Mouse (Mus musculus): ENCODE data around the gene Adcy1.
A peak's percentile ranks its signal among the peaks of the same experiment; 100 is the strongest.

The Adcy1 gene

GRCm38 (mm10) chr11:7136246-7136855 is 73.1 kb downstream of the Adcy1 start:
- DNase-seq (ENCODE audit: low read depth) = no peak

- no peak for DNase-seq (ENCODE audit: low read depth)
Measured at GRCm38 (mm10) chr11:7138370-7138769, 75.1 kb downstream of the Adcy1 start.

GRCm38 (mm10) chr11:7140449-7140848 is 77.2 kb downstream of the Adcy1 start:
- peak; percentile 41 for DNase-seq (ENCODE audit: low read depth)

- DNase-seq (ENCODE audit: low read depth) = no peak
Measured at GRCm38 (mm10) chr11:7142725-7143124, 79.4 kb downstream of the Adcy1 start.

GRCm38 (mm10) chr11:7144369-7144768 is 81.1 kb downstream of the Adcy1 start:
- DNase-seq (ENCODE audit: low read depth) = peak; percentile 27

- peak; percentile 77 for DNase-seq (ENCODE audit: low read depth)
Measured at GRCm38 (mm10) chr11:7145221-7145620, 81.9 kb downstream of the Adcy1 start.

- DNase-seq (ENCODE audit: low read depth) = no peak
Measured at GRCm38 (mm10) chr11:7147536-7147935, 84.2 kb downstream of the Adcy1 start.

- DNase-seq (ENCODE audit: low read depth) = no peak
Measured at GRCm38 (mm10) chr11:7147945-7148344, 84.7 kb downstream of the Adcy1 start.

GRCm38 (mm10) chr11:7149471-7149870 is 86.2 kb downstream of the Adcy1 start:
- no peak for DNase-seq (ENCODE audit: low read depth)

GRCm38 (mm10) chr11:7150511-7150910 is 87.2 kb downstream of the Adcy1 start:
- no peak for DNase-seq (ENCODE audit: low read depth)

GRCm38 (mm10) chr11:7152371-7152770 is 89.1 kb downstream of the Adcy1 start:
- no peak for DNase-seq (ENCODE audit: low read depth)

- no peak for DNase-seq (ENCODE audit: low read depth)
Measured at GRCm38 (mm10) chr11:7153081-7153480, 89.8 kb downstream of the Adcy1 start.

- no peak for DNase-seq (ENCODE audit: low read depth)
Measured at GRCm38 (mm10) chr11:7156427-7156826, 93.1 kb downstream of the Adcy1 start.

GRCm38 (mm10) chr11:7158196-7158595 is 94.9 kb downstream of the Adcy1 start:
- no peak for DNase-seq (ENCODE audit: low read depth)

GRCm38 (mm10) chr11:7160146-7160545 is 96.9 kb downstream of the Adcy1 start:
- no peak for DNase-seq (ENCODE audit: low read depth)

- DNase-seq (ENCODE audit: low read depth) = peak; percentile 6
Measured at GRCm38 (mm10) chr11:7160637-7161101, 97.4 kb downstream of the Adcy1 start.

GRCm38 (mm10) chr11:7161502-7162174 is 98.3 kb downstream of the Adcy1 start:
- peak; percentile 62 for DNase-seq (ENCODE audit: low read depth)

- DNase-seq (ENCODE audit: low read depth) = no peak
Measured at GRCm38 (mm10) chr11:7164416-7164815, 101.1 kb downstream of the Adcy1 start.

- no peak for DNase-seq (ENCODE audit: low read depth)
Measured at GRCm38 (mm10) chr11:7169645-7170044, 106.4 kb downstream of the Adcy1 start.

GRCm38 (mm10) chr11:7173664-7174063 is 110.4 kb downstream of the Adcy1 start:
- no peak for DNase-seq (ENCODE audit: low read depth)

GRCm38 (mm10) chr11:7178724-7179123 is 115.4 kb downstream of the Adcy1 start:
- no peak for DNase-seq (ENCODE audit: low read depth)

- no peak for DNase-seq (ENCODE audit: low read depth)
Measured at GRCm38 (mm10) chr11:7179276-7179675, 116.0 kb downstream of the Adcy1 start.

GRCm38 (mm10) chr11:7182409-7183042 is 119.2 kb downstream of the Adcy1 start:
- DNase-seq (ENCODE audit: low read depth) = no peak

All from induced T-regulatory cell, adult 2 months (primary cell).